Mouse (Mus musculus): Measurements from ENCODE around the gene Tmem220. TPM values are rescaled to one million over a fixed set of nuclear protein-coding genes. Genes with fewer than 3 reads are reported as not detected.

Gene Tmem220
- polyA plus RNA-seq, 1 experiment from 2014 or later: 1.8 TPM

DNA sequence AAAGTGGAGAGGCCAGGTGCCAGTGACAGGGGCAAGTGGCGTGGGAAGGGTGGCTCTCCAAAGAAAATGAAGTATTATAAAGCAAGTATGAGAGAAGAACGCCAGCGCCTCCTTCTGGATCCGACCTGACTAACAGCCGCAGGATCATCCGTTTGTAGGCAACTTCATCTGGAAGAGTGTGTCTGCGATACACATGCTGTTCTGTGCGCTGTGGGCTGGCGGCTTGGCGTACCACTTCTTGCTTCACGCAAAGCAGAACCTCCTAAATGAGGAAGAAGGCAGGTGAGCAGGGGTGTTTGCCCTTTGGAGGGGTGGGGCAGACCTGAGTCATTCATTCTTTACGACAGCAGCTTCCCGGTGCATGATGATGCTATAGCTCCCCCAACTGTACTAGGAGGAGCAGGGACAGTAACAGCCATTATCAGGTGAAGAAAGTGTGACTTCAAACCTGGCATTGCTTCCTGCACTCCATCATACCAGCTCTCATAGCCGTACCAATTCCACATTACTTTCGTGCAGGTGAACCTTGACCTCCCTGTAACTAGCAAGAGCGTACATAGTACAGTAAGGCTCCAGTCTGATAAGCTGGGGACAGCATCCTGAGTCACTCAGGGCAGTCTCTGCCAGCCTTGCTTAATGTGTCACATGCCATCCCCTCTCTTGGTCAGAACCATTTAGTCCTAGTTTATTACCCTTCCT lies 6.1 kb downstream of the Tmem220 start:
- Histone ChIP-seq H3K36me3 (ENCODE audit: control insufficient read depth, insufficient read depth, low read length) (no peaks in the 10 kb centered on the region), H3K4me1 (ENCODE audit: control insufficient read depth, insufficient read depth, low read length) (no peaks in the 10 kb centered on the region), H3K9me3 (replicated peaks; ENCODE audit: control insufficient read depth, low read length) (no peaks in the 10 kb centered on the region), H3K27ac (ENCODE audit: low read length) (no peak overlapping the region), H3K4me3 (replicated peaks; ENCODE audit: low read length) (no peak overlapping the region), H3K27me3 (ENCODE audit: control insufficient read depth, insufficient read depth, low read length) (no peaks in the 10 kb centered on the region), H3K4me2 (ENCODE audit: low read depth, low read length) (no peak overlapping the region), H3K9ac (ENCODE audit: low read length) (no peak overlapping the region)
- ATAC-seq (ENCODE audit: insufficient read depth, low FRiP score): peak; percentile 77
- 50% methylated on average over 16 of the region's 16 CpGs for WGBS

DNA sequence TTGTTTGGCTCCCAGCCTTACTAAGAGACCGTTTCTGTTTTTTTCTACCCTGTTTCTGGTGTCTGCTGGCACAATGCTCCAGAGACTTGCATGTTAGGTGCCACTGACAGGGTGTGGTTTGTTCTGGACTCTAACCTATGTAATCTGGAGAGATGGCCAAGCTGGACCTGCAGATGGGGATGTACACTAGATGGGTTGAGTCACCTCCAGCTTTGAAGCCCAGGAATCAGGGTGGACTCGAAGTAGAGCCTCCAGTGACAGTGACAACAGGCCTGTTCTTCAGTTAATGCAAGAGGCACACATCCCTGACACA lies 6.6 kb downstream of the Tmem220 start:
- Histone ChIP-seq H3K4me3 (replicated peaks; ENCODE audit: low read length) (no peak overlapping the region), H3K4me1 (ENCODE audit: control insufficient read depth, insufficient read depth, low read length) (no peaks in the 10 kb centered on the region), H3K9me3 (replicated peaks; ENCODE audit: control insufficient read depth, low read length) (no peaks in the 10 kb centered on the region), H3K9ac (ENCODE audit: low read length) (no peak overlapping the region), H3K27ac (ENCODE audit: low read length) (no peak overlapping the region), H3K36me3 (ENCODE audit: control insufficient read depth, insufficient read depth, low read length) (no peaks in the 10 kb centered on the region), H3K27me3 (ENCODE audit: control insufficient read depth, insufficient read depth, low read length) (no peaks in the 10 kb centered on the region), H3K4me2 (ENCODE audit: low read depth, low read length) (no peak overlapping the region)
- WGBS: 64% methylated on average over 2 of the region's 2 CpGs
- no peak for ATAC-seq (ENCODE audit: insufficient read depth, low FRiP score)

DNA sequence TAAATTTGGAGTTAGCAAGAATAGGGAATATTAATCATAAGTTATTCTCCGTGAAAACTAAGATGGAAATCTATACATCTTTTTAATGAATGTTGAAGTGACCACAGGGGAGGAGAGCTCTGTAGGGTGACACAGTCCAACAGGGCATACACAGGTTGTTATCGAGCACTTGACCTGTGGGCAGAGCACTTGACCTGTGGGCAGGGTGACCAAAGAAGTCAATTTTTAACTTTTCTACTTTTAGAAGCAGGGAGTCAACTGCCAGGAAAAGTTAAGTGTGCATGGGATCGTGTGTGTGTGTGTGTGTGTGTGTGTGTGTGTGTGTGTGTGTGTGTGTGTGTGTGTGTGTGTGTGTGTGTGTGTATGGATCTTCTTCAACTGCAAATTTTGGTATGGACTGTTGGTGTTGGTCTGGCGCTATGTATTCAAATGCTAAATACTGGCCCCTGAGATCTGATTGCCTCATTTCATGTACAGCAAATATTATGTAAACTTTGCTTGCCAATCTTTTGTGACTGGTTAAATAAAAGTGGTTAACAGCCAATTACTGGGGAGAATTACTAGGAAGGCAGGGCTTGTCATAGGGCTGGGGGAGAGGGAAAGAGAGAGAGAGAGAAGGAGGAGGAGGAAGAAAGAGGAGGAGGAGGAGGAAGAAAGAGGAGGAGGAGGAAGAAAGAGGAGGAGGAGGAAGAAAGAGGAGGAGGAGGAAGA lies 10.0 kb downstream of the Tmem220 start:
- Histone ChIP-seq H3K36me3 (ENCODE audit: control insufficient read depth, insufficient read depth, low read length) (peaks cover 11% of the 10 kb centered on the region; the same call in 1 of the 2 replicates), H3K27me3 (ENCODE audit: control insufficient read depth, insufficient read depth, low read length) (no peaks in the 10 kb centered on the region), H3K9me3 (replicated peaks; ENCODE audit: control insufficient read depth, low read length) (no peaks in the 10 kb centered on the region), H3K27ac (ENCODE audit: low read length) (no peak overlapping the region), H3K4me3 (replicated peaks; ENCODE audit: low read length) (no peak overlapping the region), H3K4me2 (ENCODE audit: low read depth, low read length) (no peak overlapping the region), H3K9ac (ENCODE audit: low read length) (no peak overlapping the region), H3K4me1 (ENCODE audit: control insufficient read depth, insufficient read depth, low read length) (no peaks in the 10 kb centered on the region)
- ATAC-seq (ENCODE audit: insufficient read depth, low FRiP score): no peak
- 60% methylated on average over 4 of the region's 4 CpGs for WGBS

DNA sequence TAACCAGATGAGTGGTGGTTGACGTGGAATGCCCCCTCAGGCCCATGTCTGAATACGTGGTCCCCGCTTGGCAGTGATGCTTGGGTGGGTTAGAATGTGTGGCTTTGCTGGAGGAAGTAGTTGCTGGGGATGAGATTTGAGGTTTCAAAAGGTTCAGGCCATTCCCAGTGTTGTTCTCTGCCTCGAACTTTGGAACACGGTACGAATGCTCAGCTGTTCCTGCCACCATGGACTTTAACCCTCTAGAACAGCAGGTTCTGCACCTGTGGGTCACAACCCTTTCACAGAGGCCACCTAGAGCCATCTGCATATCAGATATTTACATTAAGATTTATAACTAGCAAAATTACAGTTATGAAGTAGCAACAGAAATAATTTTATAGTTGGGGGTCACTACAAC lies 11.3 kb downstream of the Tmem220 start:
- Histone ChIP-seq H3K4me1 (ENCODE audit: control insufficient read depth, insufficient read depth, low read length) (no peaks in the 10 kb centered on the region), H3K9ac (ENCODE audit: low read length) (no peak overlapping the region), H3K27me3 (ENCODE audit: control insufficient read depth, insufficient read depth, low read length) (no peaks in the 10 kb centered on the region), H3K27ac (ENCODE audit: low read length) (no peak overlapping the region), H3K4me3 (replicated peaks; ENCODE audit: low read length) (no peak overlapping the region), H3K9me3 (replicated peaks; ENCODE audit: control insufficient read depth, low read length) (no peaks in the 10 kb centered on the region), H3K4me2 (ENCODE audit: low read depth, low read length) (no peak overlapping the region), H3K36me3 (ENCODE audit: control insufficient read depth, insufficient read depth, low read length) (peaks cover 22% of the 10 kb centered on the region)
- no peak for ATAC-seq (ENCODE audit: insufficient read depth, low FRiP score)
- 91% methylated on average over 6 of the region's 6 CpGs for WGBS

DNA sequence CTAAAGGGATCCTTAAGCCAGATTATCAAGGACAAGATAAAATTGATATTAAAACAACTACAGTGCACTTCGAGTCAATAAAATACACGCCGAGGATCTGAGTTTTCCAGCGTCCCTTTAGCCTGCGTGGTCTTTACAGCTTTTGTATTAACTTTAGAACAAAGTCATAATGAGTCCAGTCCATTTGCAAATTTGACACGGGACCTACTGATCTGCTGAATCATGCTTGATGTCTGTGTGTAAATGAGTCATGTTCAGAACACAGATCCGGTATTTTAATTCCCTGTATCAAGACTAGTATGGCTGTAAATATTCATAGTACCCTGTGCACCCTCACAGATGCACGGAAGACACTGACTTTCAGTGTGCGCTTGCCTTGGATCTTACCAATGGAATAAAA lies 11.9 kb downstream of the Tmem220 start:
- WGBS: 94% methylated on average over 9 of the region's 9 CpGs
- Histone ChIP-seq H3K4me3 (replicated peaks; ENCODE audit: low read length) (no peak overlapping the region), H3K9ac (ENCODE audit: low read length) (no peak overlapping the region), H3K4me2 (ENCODE audit: low read depth, low read length) (no peak overlapping the region), H3K4me1 (ENCODE audit: control insufficient read depth, insufficient read depth, low read length) (no peaks in the 10 kb centered on the region), H3K27ac (ENCODE audit: low read length) (no peak overlapping the region), H3K27me3 (ENCODE audit: control insufficient read depth, insufficient read depth, low read length) (no peaks in the 10 kb centered on the region), H3K36me3 (ENCODE audit: control insufficient read depth, insufficient read depth, low read length) (peaks cover 26% of the 10 kb centered on the region), H3K9me3 (replicated peaks; ENCODE audit: control insufficient read depth, low read length) (no peaks in the 10 kb centered on the region)
- no peak for ATAC-seq (ENCODE audit: insufficient read depth, low FRiP score)

DNA sequence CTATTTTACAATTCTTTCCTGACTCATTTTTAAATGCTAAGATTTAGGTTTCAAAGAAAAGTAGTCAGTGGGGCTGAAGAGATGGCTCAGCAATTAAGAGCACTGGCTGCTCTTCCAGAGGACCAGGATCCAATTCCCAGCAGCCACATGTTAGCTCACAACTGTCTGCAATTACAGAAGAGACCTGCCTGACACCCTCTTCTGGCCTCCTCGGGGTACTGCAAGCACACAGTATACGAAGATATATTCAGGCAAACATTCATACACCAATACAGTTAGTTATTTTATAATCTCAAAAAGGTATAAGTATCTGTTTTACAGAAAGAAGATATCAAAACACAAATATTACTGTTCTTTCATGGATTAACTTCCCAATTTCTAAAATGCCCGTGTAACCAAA lies 14.8 kb downstream of the Tmem220 start:
- Histone ChIP-seq H3K9me3 (replicated peaks; ENCODE audit: control insufficient read depth, low read length) (no peaks in the 10 kb centered on the region), H3K4me1 (ENCODE audit: control insufficient read depth, insufficient read depth, low read length) (no peaks in the 10 kb centered on the region), H3K27ac (ENCODE audit: low read length) (no peak overlapping the region), H3K4me3 (replicated peaks; ENCODE audit: low read length) (no peak overlapping the region), H3K27me3 (ENCODE audit: control insufficient read depth, insufficient read depth, low read length) (no peaks in the 10 kb centered on the region), H3K36me3 (ENCODE audit: control insufficient read depth, insufficient read depth, low read length) (peaks cover 26% of the 10 kb centered on the region), H3K9ac (ENCODE audit: low read length) (no peak overlapping the region), H3K4me2 (ENCODE audit: low read depth, low read length) (no peak overlapping the region)
- 92% methylated on average over 3 of the region's 3 CpGs for WGBS
- no peak for ATAC-seq (ENCODE audit: insufficient read depth, low FRiP score)

DNA sequence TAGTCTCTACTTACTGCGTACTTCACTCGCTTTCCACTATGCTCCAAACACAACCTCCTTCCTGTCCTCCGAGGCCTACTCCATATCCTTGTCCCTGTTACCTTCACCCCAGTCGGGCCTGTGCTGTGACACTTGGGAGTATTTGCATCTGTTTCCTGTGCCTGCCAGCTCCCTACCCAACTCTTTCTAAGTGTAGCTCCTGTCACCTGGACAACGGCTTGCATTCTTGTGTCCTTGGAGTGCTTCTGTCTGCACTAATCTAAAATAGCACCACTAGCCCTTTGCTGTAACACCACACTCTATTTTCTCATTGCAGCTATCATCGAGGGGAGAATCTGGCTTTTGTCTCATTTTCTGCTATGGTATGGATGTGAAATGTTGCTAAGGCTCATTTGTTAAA lies 15.5 kb downstream of the Tmem220 start:
- 93% methylated on average over 6 of the region's 6 CpGs for WGBS

DNA sequence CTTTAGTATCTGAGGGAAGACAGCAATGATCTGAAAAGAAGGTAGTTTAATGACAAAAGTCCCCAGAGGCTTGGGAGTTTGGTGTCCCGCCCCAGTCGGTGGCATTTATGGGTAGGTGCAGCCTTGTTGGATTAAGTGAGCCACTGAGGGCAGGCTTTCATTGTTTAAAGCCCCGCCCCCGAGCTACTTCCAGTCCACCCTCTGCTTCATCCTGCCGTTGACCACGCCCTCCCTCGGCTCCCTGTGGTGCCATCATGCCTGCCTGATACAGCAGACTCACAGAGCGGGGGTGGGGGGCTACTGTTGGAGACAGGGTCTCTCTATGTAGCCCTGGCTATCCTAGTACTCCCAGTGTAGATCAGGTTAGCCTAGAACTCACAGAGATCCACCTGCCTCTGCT lies 18.1 kb downstream of the Tmem220 start:
- no peak overlapping the region for H3K4me2 ChIP-seq (ENCODE audit: low read depth, low read length)
- H3K27ac ChIP-seq (ENCODE audit: low read length): no peak overlapping the region
- peaks cover 26% of the 10 kb centered on the region for H3K36me3 ChIP-seq (ENCODE audit: control insufficient read depth, insufficient read depth, low read length)
- 62% methylated on average over 8 of the region's 8 CpGs for WGBS
- no peaks in the 10 kb centered on the region for H3K4me1 ChIP-seq (ENCODE audit: control insufficient read depth, insufficient read depth, low read length)
- no peak for ATAC-seq (ENCODE audit: insufficient read depth, low FRiP score)
- no peak overlapping the region for H3K9ac ChIP-seq (ENCODE audit: low read length)
- no peaks in the 10 kb centered on the region for H3K9me3 ChIP-seq (replicated peaks; ENCODE audit: control insufficient read depth, low read length)
- no peaks in the 10 kb centered on the region for H3K27me3 ChIP-seq (ENCODE audit: control insufficient read depth, insufficient read depth, low read length)
- no peak overlapping the region for H3K4me3 ChIP-seq (replicated peaks; ENCODE audit: low read length)

More for the DNA sequence above, 15.5 kb downstream of the Tmem220 start:
- Histone ChIP-seq H3K27ac (ENCODE audit: low read length) (no peak overlapping the region), H3K4me3 (replicated peaks; ENCODE audit: low read length) (no peak overlapping the region), H3K27me3 (ENCODE audit: control insufficient read depth, insufficient read depth, low read length) (no peaks in the 10 kb centered on the region), H3K9me3 (replicated peaks; ENCODE audit: control insufficient read depth, low read length) (no peaks in the 10 kb centered on the region), H3K36me3 (ENCODE audit: control insufficient read depth, insufficient read depth, low read length) (peaks cover 26% of the 10 kb centered on the region), H3K4me2 (ENCODE audit: low read depth, low read length) (no peak overlapping the region), H3K4me1 (ENCODE audit: control insufficient read depth, insufficient read depth, low read length) (no peaks in the 10 kb centered on the region), H3K9ac (ENCODE audit: low read length) (no peak overlapping the region)
- ATAC-seq (ENCODE audit: insufficient read depth, low FRiP score): no peak

DNA sequence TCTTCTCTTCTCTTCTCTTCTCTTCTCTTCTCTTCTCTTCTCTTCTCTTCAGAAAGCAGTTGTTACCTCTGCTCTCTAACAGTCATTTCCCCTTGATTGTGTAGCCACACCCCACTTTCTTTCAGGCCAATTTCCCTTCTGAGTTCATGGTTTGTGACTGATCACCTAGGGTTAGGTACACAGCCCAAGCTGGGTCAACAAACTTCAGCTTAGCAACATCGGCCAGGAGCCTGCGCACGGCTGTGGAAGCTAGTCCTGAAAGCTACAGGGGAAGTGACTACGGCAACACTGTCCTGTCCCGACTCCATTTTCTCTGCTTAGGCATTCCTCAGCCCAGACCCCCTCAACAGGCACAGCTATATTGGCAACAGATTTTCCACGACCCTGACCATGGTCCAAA lies 20.0 kb downstream of the Tmem220 start:
- ATAC-seq (ENCODE audit: insufficient read depth, low FRiP score): peak; percentile 74; the same call in 1 of the 2 replicates
- Histone ChIP-seq H3K4me1 (ENCODE audit: control insufficient read depth, insufficient read depth, low read length) (no peaks in the 10 kb centered on the region), H3K4me2 (ENCODE audit: low read depth, low read length) (no peak overlapping the region), H3K9me3 (replicated peaks; ENCODE audit: control insufficient read depth, low read length) (no peaks in the 10 kb centered on the region), H3K36me3 (ENCODE audit: control insufficient read depth, insufficient read depth, low read length) (peaks cover 15% of the 10 kb centered on the region), H3K4me3 (replicated peaks; ENCODE audit: low read length) (no peak overlapping the region), H3K9ac (ENCODE audit: low read length) (no peak overlapping the region), H3K27ac (ENCODE audit: low read length) (peak overlapping the region; percentile 8; the same call in 1 of the 2 replicates), H3K27me3 (ENCODE audit: control insufficient read depth, insufficient read depth, low read length) (no peaks in the 10 kb centered on the region)
- WGBS: 40% methylated on average over 6 of the region's 6 CpGs
